Mouse (Mus musculus) T-cell, adult 2 months (primary cell): ENCODE data around the gene Hamp2.
"Not testable (repeated sequence)": the region's sequence is repeated elsewhere in the genome, so short reads cannot be mapped to it uniquely, and the experiment has no call there.

Source experiments
- DNase-seq: peaks from one replicate; pipeline ENCODE4 v3.0.0; 2022; ENCODE audit warnings: low spot score

The Hamp2 gene

GRCm38 (mm10) chr7:30924581-30924980, at the start of gene Hamp2:
Gene Hamp2 (minus strand): TSS chr7:30924681.
- DNase-seq, result not testable (repeated sequence)

GRCm38 (mm10) chr7:30973501-30974289, 49.2 kb upstream of the Hamp2 start, which contains the start of gene Fam187b:
Gene Fam187b (plus strand): TSS chr7:30973790.
- DNase-seq, result peak; percentile 87

GRCm38 (mm10) chr7:30973251-30973500, 48.7 kb upstream of the Hamp2 start, which contains the start of gene Lsr:
Gene Lsr (minus strand): TSS chr7:30973464.
- DNase-seq, result no peak

GRCm38 (mm10) chr7:30972426-30973250, 48.2 kb upstream of the Hamp2 start:
- DNase-seq, result no peak

GRCm38 (mm10) chr7:30971901-30972300, 47.4 kb upstream of the Hamp2 start:
- DNase-seq, result no peak

- no peak for DNase-seq
Observed at GRCm38 (mm10) chr7:30969174-30969573, 44.7 kb upstream of the Hamp2 start.

- no peak for DNase-seq
Observed at GRCm38 (mm10) chr7:30968611-30969010, 44.1 kb upstream of the Hamp2 start.

- peak; percentile 12 for DNase-seq
Observed at GRCm38 (mm10) chr7:30966657-30967056, 42.2 kb upstream of the Hamp2 start.

- no peak for DNase-seq
Observed at GRCm38 (mm10) chr7:30965677-30966076, 41.2 kb upstream of the Hamp2 start.

- DNase-seq, result no peak
Observed at GRCm38 (mm10) chr7:30964366-30964765, 39.9 kb upstream of the Hamp2 start.

- no peak for DNase-seq
Observed at GRCm38 (mm10) chr7:30962862-30963261, 38.4 kb upstream of the Hamp2 start.

GRCm38 (mm10) chr7:30959786-30960349, 35.4 kb upstream of the Hamp2 start:
- DNase-seq, result no peak

- DNase-seq, result no peak
Observed at GRCm38 (mm10) chr7:30958866-30959487, 34.5 kb upstream of the Hamp2 start.

- DNase-seq, result no peak
Observed at GRCm38 (mm10) chr7:30958109-30958865, 33.8 kb upstream of the Hamp2 start.

GRCm38 (mm10) chr7:30957367-30957783, 32.9 kb upstream of the Hamp2 start:
- DNase-seq, result peak; percentile 90

GRCm38 (mm10) chr7:30956756-30957366, 32.4 kb upstream of the Hamp2 start, which contains the start of gene Usf2:
Gene Usf2 (minus strand): TSS chr7:30956803.
- peak; percentile 81 for DNase-seq

GRCm38 (mm10) chr7:30956357-30956751, 31.9 kb upstream of the Hamp2 start:
- DNase-seq, result peak; percentile 52

GRCm38 (mm10) chr7:30955584-30956356, 31.3 kb upstream of the Hamp2 start:
- DNase-seq, result peak; percentile 74

GRCm38 (mm10) chr7:30954971-30955520, 30.6 kb upstream of the Hamp2 start:
- DNase-seq, result no peak

- no peak for DNase-seq
Observed at GRCm38 (mm10) chr7:30954036-30954435, 29.6 kb upstream of the Hamp2 start.
